Comparison of ENCODE assay signal across 24 mouse cellular contexts in the genomic region with DNA sequence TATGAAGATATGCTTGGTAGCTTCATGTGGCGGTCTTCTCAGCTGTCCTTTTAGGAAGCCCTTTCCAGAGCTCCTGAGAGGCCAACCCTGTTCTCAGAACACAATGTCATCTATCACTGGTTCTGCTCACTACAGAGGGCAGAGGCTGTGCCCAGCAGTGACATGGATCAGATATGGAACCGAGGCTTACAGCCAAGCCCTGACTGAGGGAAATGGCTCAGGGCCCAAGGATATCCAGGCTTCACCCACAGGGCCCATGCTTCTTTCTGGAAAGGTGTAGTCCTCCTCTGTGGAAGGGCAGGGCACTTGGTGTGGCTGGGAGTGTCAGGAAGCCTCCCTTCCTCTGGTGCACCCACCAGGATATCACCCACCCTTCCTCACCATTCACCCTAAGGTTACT.
DNase-seq lines count a peak whose midpoint lies in the region; ATAC-seq lines count a peak whose summit lies in the region.
"Had no signal": no experiment of that assay in that cellular context is flagged by ENCODE, and none has a peak within 500 bp of the region (broad histone marks: within the 10 kb centered on the region; RNA-seq: fewer than 3 reads in every experiment).

No protein-coding gene starts in this region.

- H3K27me3 ChIP-seq in midbrain, embryonic 15.5 days (replicated peaks), result no peaks in the 10 kb centered on the region
- H3K27me3 ChIP-seq: neural tube, embryonic 13.5 days had no signal

- H3K9me3 ChIP-seq in midbrain, embryonic 15.5 days, result no peaks in the 10 kb centered on the region
- H3K9me3 ChIP-seq: forebrain, embryonic 10.5 days; megakaryocyte, embryonic 14.5 days; neural tube, embryonic 13.5 days had no signal

- H3K4me2 ChIP-seq in midbrain, embryonic 15.5 days, result no peak overlapping the region
- H3K4me2 ChIP-seq: hindbrain, embryonic 14.5 days; neural tube, embryonic 13.5 days had no signal

- peak; percentile 37 to 39 for DNase-seq in cerebellum, postnatal 10 days
- no peak for DNase-seq in cerebellum, adult 11 months
- DNase-seq in lung, postnatal 36 days, result peak; percentile 30
- DNase-seq in lung, postnatal 10 days, result no peak
- peak; percentile 53 to 64 for DNase-seq in heart, adult 9 months (ENCODE audit: low spot score in 2 of 2)
- DNase-seq in testis, postnatal 10 days (ENCODE audit: low spot score), result peak; percentile 44
- no peak for DNase-seq in frontal cortex, postnatal 14 days (ENCODE audit: low spot score in 2 of 2)
- DNase-seq: cerebellum, adult 11-12 months; cerebellum, postnatal 14 days; kidney, adult 8-10 months; kidney, postnatal 14 days; liver, postnatal 0 days; right cerebral cortex, adult 18-20 months; right cerebral cortex, postnatal 4 days; thymus, adult 2 months; thymus, postnatal 4 days had no signal

- no peak overlapping the region for H3K27ac ChIP-seq in midbrain, embryonic 15.5 days
- H3K27ac ChIP-seq: forebrain, embryonic 10.5 days; hindbrain, embryonic 14.5 days; neural tube, embryonic 13.5 days had no signal

- ATAC-seq in midbrain, embryonic 15.5 days (replicated peaks), result no peak
- ATAC-seq: CD4-positive, CD25-positive, alpha-beta regulatory T cell, adult 4 months; liver, postnatal 0 days; midbrain, embryonic 16.5 days had no signal

- no peak overlapping the region for H3K4me3 ChIP-seq in midbrain, embryonic 15.5 days
- H3K4me3 ChIP-seq: forebrain, embryonic 10.5 days; megakaryocyte, embryonic 14.5 days; myocyte; neural tube, embryonic 13.5 days had no signal

- no peaks in the 10 kb centered on the region for H3K4me1 ChIP-seq in midbrain, embryonic 15.5 days

- 70% methylated on average over 2 of the region's 2 CpGs for WGBS in midbrain, embryonic 15.5 days

- no peak overlapping the region for H3K9ac ChIP-seq in midbrain, embryonic 15.5 days
- H3K9ac ChIP-seq: hindbrain, embryonic 14.5 days; liver, postnatal 0 days; neural tube, embryonic 13.5 days had no signal

- no peaks in the 10 kb centered on the region for H3K36me3 ChIP-seq in midbrain, embryonic 15.5 days (replicated peaks)
- H3K36me3 ChIP-seq: forebrain, embryonic 10.5 days; neural tube, embryonic 13.5 days had no signal

Comparison
In these comparisons a context has a peak if more than half of its experiments do, and no peak if none do; other contexts are left out.
1. DNase-seq: peak in cerebellum, postnatal 10 days (2 of 2), lung, postnatal 36 days (single experiment), heart, adult 9 months (2 of 2) and testis, postnatal 10 days (single experiment); none in cerebellum, adult 11 months (single experiment), lung, postnatal 10 days (single experiment) and frontal cortex, postnatal 14 days (0 of 2).